Mouse (Mus musculus): ENCODE measurements around the gene Rnf224.

GRCm38 (mm10) chr2:25193330-25193770 lies 43.2 kb downstream of the Rnf224 start:
- TF ChIP-seq CTCF (IDR thresholded peaks at IDR 0.05), result peak; percentile 96
- peak; percentile 99 for TF ChIP-seq EP300 (IDR thresholded peaks at IDR 0.05; ENCODE audit: insufficient read depth, low read depth, low read length)

All from heart, adult 2 months (tissue).